ENCODE assay signal across 8 mouse cellular contexts in the genomic region with DNA sequence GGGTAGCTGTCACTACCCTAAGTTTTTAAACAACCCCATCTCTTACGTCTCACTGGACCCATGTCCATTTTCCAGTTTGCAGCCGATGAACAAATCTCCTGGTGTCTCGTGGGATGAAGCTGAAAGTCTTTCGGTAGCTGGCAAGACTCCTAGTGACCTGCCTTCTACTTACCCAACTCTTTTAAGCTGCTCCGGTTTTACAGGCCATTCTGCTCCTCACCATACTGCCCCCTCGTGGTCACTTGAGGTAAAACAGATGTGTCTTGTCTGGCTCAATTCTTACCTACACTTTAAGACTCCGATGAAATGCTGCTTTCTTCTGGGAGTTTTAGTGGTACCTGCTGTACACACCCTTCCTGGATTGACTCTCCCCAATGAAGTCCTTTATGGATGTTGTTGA. TPM values are rescaled to one million over a fixed set of nuclear protein-coding genes. Genes with fewer than 3 reads are reported as not detected.
DNase-seq lines count a peak whose midpoint lies in the region; ATAC-seq and TF ChIP-seq lines count a peak whose summit lies in the region.

No protein-coding gene starts in this region.

- in situ Hi-C loops in ES-E14 (cut with MboI; ENCODE audit: low sequenced_read_pairs in 2 of 2, unreplicated experiment in 2 of 2) = no loop called here

- WGBS in forebrain, postnatal 0 days = 32% methylated on average over 7 of the region's 7 CpGs

- TF ChIP-seq CTCF in forebrain, postnatal 0 days (IDR thresholded peaks at IDR 0.05; ENCODE audit: low read depth) = peak; percentile 77

- no peaks in the 10 kb centered on the region for H3K27me3 ChIP-seq in forebrain, postnatal 0 days (ENCODE audit: insufficient read depth, low read length)

- no peaks in the 10 kb centered on the region for H3K36me3 ChIP-seq in ES-E14 (ENCODE audit: control insufficient read depth, insufficient read depth, low read length, poor library complexity, severe bottlenecking)
- H3K36me3 ChIP-seq in forebrain, postnatal 0 days (ENCODE audit: insufficient read depth) = no peaks in the 10 kb centered on the region

- H3K4me1 ChIP-seq in ES-E14 (ENCODE audit: control insufficient read depth in 2 of 2, insufficient read depth in 2 of 2, low read length in 2 of 2, poor library complexity in 1 of 2) = no peaks in the 10 kb centered on the region
- no peaks in the 10 kb centered on the region for H3K4me1 ChIP-seq in forebrain, postnatal 0 days (ENCODE audit: insufficient read depth)

- no peak for ATAC-seq in forebrain, postnatal 0 days
- ATAC-seq in megakaryocyte, adult 5-6 weeks (ENCODE audit: poor library complexity, severe bottlenecking) = peak; percentile 84

- no peak overlapping the region for H3K4me3 ChIP-seq in ES-E14 (ENCODE audit: insufficient read depth in 1 of 2, low read depth in 1 of 2, low read length in 2 of 2, poor library complexity in 1 of 2, severe bottlenecking in 1 of 2)
- no peak overlapping the region for H3K4me3 ChIP-seq in forebrain, postnatal 0 days (ENCODE audit: low read depth, low read length)

- no peak overlapping the region for H3K27ac ChIP-seq in ES-E14 (ENCODE audit: insufficient read depth, low read depth, low read length, poor library complexity, severe bottlenecking)
- H3K27ac ChIP-seq in forebrain, postnatal 0 days (ENCODE audit: low read depth, low read length) = no peak overlapping the region

- H3K9ac ChIP-seq in ES-E14 (ENCODE audit: insufficient read depth, low read depth, low read length, poor library complexity, severe bottlenecking) = no peak overlapping the region
- H3K9ac ChIP-seq in forebrain, postnatal 0 days = no peak overlapping the region

- H3K9me3 ChIP-seq in ES-E14 (ENCODE audit: control insufficient read depth, insufficient read depth, low read depth, low read length) = no peaks in the 10 kb centered on the region
- H3K9me3 ChIP-seq in forebrain, postnatal 0 days (ENCODE audit: low read length) = no peaks in the 10 kb centered on the region

- peak; percentile 63 for DNase-seq in gastrocnemius, adult 18-20 months (ENCODE audit: low spot score)
- DNase-seq in gastrocnemius, postnatal 25 days = no peak
- DNase-seq in ES-E14 (ENCODE audit: low read depth, low spot score) = peak; percentile 71
- DNase-seq in c-Kit-positive CD71-positive TER-119-positive erythroid progenitor cells, embryonic 14.5 days (ENCODE audit: low spot score) = peak; percentile 62
- DNase-seq in forebrain, postnatal 0 days = peak; percentile 67
- DNase-seq in layer of hippocampus, adult 9-10 months (ENCODE audit: low spot score) = peak; percentile 33
- DNase-seq in spleen, postnatal 4 days (ENCODE audit: low spot score in 2 of 2) = peak; percentile 65 to 89

- no peak overlapping the region for H3K4me2 ChIP-seq in forebrain, postnatal 0 days (ENCODE audit: low read depth)

TF ChIP-seq in ES-E14, 5 proteins besides CTCF, POLR2A, EP300 and RAD21:
- TF ChIP-seq HCFC1 (IDR thresholded peaks at IDR 0.05; ENCODE audit: borderline replicate concordance, insufficient read depth, low read length) (no peak), ZNF384 (IDR thresholded peaks at IDR 0.05; ENCODE audit: low read depth, low read length) (no peak), MAFK (IDR thresholded peaks at IDR 0.05; ENCODE audit: insufficient read depth, low read depth, low read length) (no peak), ZC3H11A (IDR thresholded peaks at IDR 0.05; ENCODE audit: borderline replicate concordance, low read depth, low read length) (peak; percentile 54), CHD2 (IDR thresholded peaks at IDR 0.05; ENCODE audit: low read depth, low read length) (no peak)
TF ChIP-seq in ES-E14: peak in this region for 1.

RNA-seq across cellular contexts. Expression of gene Naa30, which starts 18.2 kb away (rescaled TPM):
- total RNA-seq in gastrocnemius, adult 18-20 months (2021) = 10 to 100 TPM; 19.1 to 22.8 TPM
- 10 to 100 TPM; 16.3 to 18.3 TPM for total RNA-seq in gastrocnemius, postnatal 25 days (2021)
- 17.2 and 30.4 TPM in 2 replicates for total RNA-seq in ES-E14 (2012; rRNA removed)
- 38.9 and 56.9 TPM in 2 replicates for total RNA-seq in forebrain, postnatal 0 days (2014; rRNA removed)
- polyA plus RNA-seq in forebrain, postnatal 0 days (2015; fragmentation: Nextera tagmentation; extraction: Ambion mirVana) = 6.9 and 10.1 TPM in 2 replicates
- 16.2 and 17.3 TPM in 2 replicates for total RNA-seq in megakaryocyte, adult 5-6 weeks (2015)
- 22.6 and 23.0 TPM in 2 replicates for total RNA-seq in megakaryocyte, adult 5-6 weeks (2017)
